ENCODE assay signal across 14 mouse cellular contexts in genomic region chr9:106230734-106231106, GRCm38 (mm10). TPM values are rescaled to one million over a fixed set of nuclear protein-coding genes. Genes with fewer than 3 reads are reported as not detected.
DNase-seq lines count a peak whose midpoint lies in the region; ATAC-seq and TF ChIP-seq lines count a peak whose summit lies in the region.
"Had no signal": no experiment of that assay in that cellular context is flagged by ENCODE, and none has a peak within 500 bp of the region (broad histone marks: within the 10 kb centered on the region; RNA-seq: fewer than 3 reads in every experiment).

No protein-coding gene starts in this region.

- H3K27me3 ChIP-seq in kidney, postnatal 0 days (ENCODE audit: insufficient read depth, low read length), result no peaks in the 10 kb centered on the region
- H3K27me3 ChIP-seq in spleen, adult 2 months (ENCODE audit: control insufficient read depth, insufficient read depth, low read length), result no peaks in the 10 kb centered on the region

- no peak for DNase-seq in kidney, postnatal 0 days (ENCODE audit: low spot score)
- no peak for DNase-seq in kidney, adult 11 months
- no peak for DNase-seq in spleen, adult 2 months (ENCODE audit: low read depth in 1 of 2, low spot score in 2 of 2)
- no peak for DNase-seq in spleen, postnatal 14 days (ENCODE audit: low spot score in 2 of 2)
- DNase-seq in cerebellum, postnatal 4 days (ENCODE audit: low spot score in 2 of 2), result no peak
- DNase-seq in adrenal gland, postnatal 4 days (ENCODE audit: low spot score in 2 of 2), result no peak
- DNase-seq: adrenal gland, postnatal 14 days; cerebellum, adult 9-10 months; heart, postnatal 10 days; kidney, adult 8-10 months; layer of hippocampus, postnatal 36 days; right cerebral cortex, postnatal 14 days; thymus, adult 18-20 months had no signal

- no peaks in the 10 kb centered on the region for H3K9me3 ChIP-seq in kidney, postnatal 0 days (replicated peaks; ENCODE audit: low read length)

- no peak for TF ChIP-seq POLR2A in spleen, adult 2 months (IDR thresholded peaks at IDR 0.05; ENCODE audit: low read depth, low read length)
- TF ChIP-seq POLR2A in cortical plate, adult 2 months (IDR thresholded peaks at IDR 0.05; ENCODE audit: extremely low read depth, insufficient read depth, low read length), result no peak

- H3K36me3 ChIP-seq in kidney, postnatal 0 days (ENCODE audit: insufficient read depth, low read length), result peaks cover 29% of the 10 kb centered on the region
- peaks cover 17% of the 10 kb centered on the region for H3K36me3 ChIP-seq in spleen, adult 2 months (ENCODE audit: control insufficient read depth, insufficient read depth, low read length)

- H3K9ac ChIP-seq in kidney, postnatal 0 days (ENCODE audit: low read depth, low read length), result no peak overlapping the region

- peak; percentile 48; the same call in 1 of the 2 replicates for TF ChIP-seq CTCF in kidney, postnatal 0 days (IDR thresholded peaks at IDR 0.05; ENCODE audit: low read depth)
- TF ChIP-seq CTCF in spleen, adult 2 months (IDR thresholded peaks at IDR 0.05; ENCODE audit: extremely low read depth, insufficient read depth, insufficient read length, insufficient replicate concordance), result peak; percentile 15; the same call in 1 of the 2 replicates
- peak; percentile 25; the same call in 1 of the 2 replicates for TF ChIP-seq CTCF in cortical plate, adult 2 months (IDR thresholded peaks at IDR 0.05; ENCODE audit: extremely low read depth, insufficient read depth, low read length)

- no peak for ATAC-seq in kidney, postnatal 0 days (replicated peaks; ENCODE audit: low FRiP score, low read depth)

- 47% methylated on average over 3 of the region's 3 CpGs for WGBS in kidney, postnatal 0 days
- 22% methylated on average over 3 of the region's 3 CpGs for WGBS in spleen, adult 2 months

- peaks cover 3% of the 10 kb centered on the region; the same call in 1 of the 2 replicates for H3K4me1 ChIP-seq in kidney, postnatal 0 days (replicated peaks; ENCODE audit: insufficient read depth, low read length)
- H3K4me1 ChIP-seq in spleen, adult 2 months (ENCODE audit: control insufficient read depth, insufficient read depth, insufficient read length), result peaks cover 13% of the 10 kb centered on the region
- peaks cover 3% of the 10 kb centered on the region; the same call in 1 of the 2 replicates for H3K4me1 ChIP-seq in cortical plate, adult 2 months (ENCODE audit: control insufficient read depth, insufficient read depth, low read length)

- H3K4me2 ChIP-seq in kidney, postnatal 0 days (ENCODE audit: low read length), result no peak overlapping the region

- no peak overlapping the region for H3K27ac ChIP-seq in kidney, postnatal 0 days
- H3K27ac ChIP-seq in spleen, adult 2 months (ENCODE audit: insufficient read depth, low read length), result peak overlapping the region; percentile 92
- no peak overlapping the region; the same call in 1 of the 2 replicates for H3K27ac ChIP-seq in cortical plate, adult 2 months (ENCODE audit: insufficient read depth, low read length)

- no peak overlapping the region for H3K4me3 ChIP-seq in kidney, postnatal 0 days (replicated peaks; ENCODE audit: low read depth, low read length)
- no peak overlapping the region for H3K4me3 ChIP-seq in spleen, adult 2 months (ENCODE audit: extremely low read depth, insufficient read depth, insufficient read length)
- no peak overlapping the region for H3K4me3 ChIP-seq in cortical plate, adult 2 months (ENCODE audit: insufficient read depth, low read length)

RNA-seq across cellular contexts. Expression of gene Tlr9, which starts 8.3 kb away (rescaled TPM):
- 0.06 and 0.07 TPM in 2 replicates for polyA plus RNA-seq in kidney, postnatal 0 days (2015; fragmentation: Nextera tagmentation; extraction: Ambion mirVana)
- 65.3 and 90.7 TPM in 2 replicates for polyA plus RNA-seq in spleen, adult 2 months (2012; rRNA removed)
- polyA plus RNA-seq in cortical plate, adult 2 months (2012; rRNA removed), result 1.2 and 1.3 TPM in 2 replicates
- 1 to 10 TPM; 1.4 to 1.6 TPM for total RNA-seq in adrenal gland, postnatal 4 days (2021)

RNA-seq across cellular contexts. Expression of gene Alas1, which starts 17.7 kb away (rescaled TPM):
- polyA plus RNA-seq in kidney, postnatal 0 days (2015; fragmentation: Nextera tagmentation; extraction: Ambion mirVana), result 142 and 152 TPM in 2 replicates
- polyA plus RNA-seq in spleen, adult 2 months (2012; rRNA removed), result 29.6 and 39.5 TPM in 2 replicates
- 117 and 125 TPM in 2 replicates for polyA plus RNA-seq in cortical plate, adult 2 months (2012; rRNA removed)
- total RNA-seq in adrenal gland, postnatal 4 days (2021), result 100 to 1,000 TPM; 676 to 715 TPM

RNA-seq across cellular contexts. Expression of gene Twf2, which starts 27.8 kb away (rescaled TPM):
- 44.0 and 51.1 TPM in 2 replicates for polyA plus RNA-seq in kidney, postnatal 0 days (2015; fragmentation: Nextera tagmentation; extraction: Ambion mirVana)
- 90.9 and 93.3 TPM in 2 replicates for polyA plus RNA-seq in spleen, adult 2 months (2012; rRNA removed)
- 97.3 and 106 TPM in 2 replicates for polyA plus RNA-seq in cortical plate, adult 2 months (2012; rRNA removed)
- 10 to 100 TPM; 62.5 to 63.9 TPM for total RNA-seq in adrenal gland, postnatal 4 days (2021)

RNA-seq across cellular contexts. Expression of gene Ppm1m, which starts 31.2 kb away (rescaled TPM):
- polyA plus RNA-seq in kidney, postnatal 0 days (2015; fragmentation: Nextera tagmentation; extraction: Ambion mirVana), result 33.2 and 35.5 TPM in 2 replicates
- polyA plus RNA-seq in spleen, adult 2 months (2012; rRNA removed), result 87.4 and 95.8 TPM in 2 replicates
- polyA plus RNA-seq in cortical plate, adult 2 months (2012; rRNA removed), result 42.1 and 47.4 TPM in 2 replicates
- 10 to 100 TPM; 76.7 to 77.5 TPM for total RNA-seq in adrenal gland, postnatal 4 days (2021)

RNA-seq across cellular contexts. Expression of gene Poc1a, which starts 50.1 kb away (rescaled TPM):
- polyA plus RNA-seq in kidney, postnatal 0 days (2015; fragmentation: Nextera tagmentation; extraction: Ambion mirVana), result 13.1 and 14.5 TPM in 2 replicates
- polyA plus RNA-seq in spleen, adult 2 months (2012; rRNA removed), result 6.8 and 8.4 TPM in 2 replicates
- polyA plus RNA-seq in cortical plate, adult 2 months (2012; rRNA removed), result 32.6 and 34.8 TPM in 2 replicates
- total RNA-seq in adrenal gland, postnatal 4 days (2021), result 10 to 100 TPM; 11.3 to 11.6 TPM

Comparison
In these comparisons a context has a peak if more than half of its experiments do, and no peak if none do; other contexts are left out.
1. RNA of gene Tlr9, which starts 8.3 kb away (polyA plus RNA-seq): 65.3 to 90.7 TPM in spleen, adult 2 months; 1.2 to 1.3 TPM in cortical plate, adult 2 months and 0.06 to 0.07 TPM in kidney, postnatal 0 days; every median in the first group is over 10 times any median in the second.
2. Peak in every context shown above with its lines, with median percentiles within 50 percentile points of each other: CTCF ChIP-seq.